Mouse (Mus musculus): Measurements from ENCODE around the gene Dnajc6.

Dnajc6 gene

GRCm38 (mm10) chr4:101689241-101689640 lies 192.8 kb downstream of the Dnajc6 start:
- DNase-seq (ENCODE audit: low spot score in 2 of 2) = no peak

- no peak for DNase-seq (ENCODE audit: low spot score in 2 of 2)
Observed at GRCm38 (mm10) chr4:101689645-101690044, 193.2 kb downstream of the Dnajc6 start.
